Mouse (Mus musculus): ENCODE measurements around the gene Myh14. TPM values are rescaled to one million over a fixed set of nuclear protein-coding genes. Genes with fewer than 3 reads are reported as not detected.

The Myh14 gene
- polyA plus RNA-seq, 1 experiment = under 0.01 TPM

- peaks cover 55% of the 10 kb centered on the region for H3K27me3 ChIP-seq (ENCODE audit: control insufficient read depth)
Observed at GRCm38 (mm10) chr7:44602443-44602842, 68.2 kb downstream of the Myh14 start.

DNA sequence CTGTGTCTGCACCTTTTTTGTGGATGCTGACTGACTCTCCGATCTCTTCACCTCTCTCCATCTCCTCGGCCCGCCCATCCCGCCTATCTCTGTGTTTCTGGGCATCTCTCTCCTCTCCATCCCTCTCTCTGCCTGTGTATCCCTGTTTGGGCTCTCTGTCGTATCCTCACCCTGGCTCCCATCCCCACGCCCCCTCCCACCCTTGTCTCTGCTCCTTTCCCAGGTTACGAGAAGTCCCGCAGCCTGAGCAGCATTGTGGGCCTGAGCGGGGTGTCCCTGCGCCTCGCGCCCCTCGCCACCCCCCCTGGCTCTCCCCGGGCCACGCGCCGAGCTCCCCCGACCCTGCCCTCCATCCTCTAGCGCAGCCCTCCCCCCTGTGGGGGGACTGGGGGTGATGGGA, 69.0 kb downstream of the Myh14 start:
- H3K9me3 ChIP-seq (ENCODE audit: control insufficient read depth, low read length) = no peaks in the 10 kb centered on the region
- H3K36me3 ChIP-seq (ENCODE audit: control insufficient read depth) = no peaks in the 10 kb centered on the region
- H3K4me1 ChIP-seq (ENCODE audit: control insufficient read depth) = no peaks in the 10 kb centered on the region
- peaks cover 51% of the 10 kb centered on the region for H3K27me3 ChIP-seq (ENCODE audit: control insufficient read depth)
- TF ChIP-seq GATA1 (IDR thresholded peaks at IDR 0.05; ENCODE audit: low read length) = no peak
- TF ChIP-seq TAL1 (IDR thresholded peaks at IDR 0.05; ENCODE audit: low read length) = no peak
- no peak overlapping the region for H3K4me3 ChIP-seq (replicated peaks)

More at GRCm38 (mm10) chr7:44602443-44602842, 68.2 kb downstream of the Myh14 start:
- Histone ChIP-seq H3K9me3 (ENCODE audit: control insufficient read depth, low read length) (no peaks in the 10 kb centered on the region), H3K4me3 (replicated peaks) (no peak overlapping the region), H3K36me3 (ENCODE audit: control insufficient read depth) (no peaks in the 10 kb centered on the region), H3K4me1 (ENCODE audit: control insufficient read depth) (no peaks in the 10 kb centered on the region)
- TF ChIP-seq GATA1 (IDR thresholded peaks at IDR 0.05; ENCODE audit: low read length) = no peak
- TF ChIP-seq TAL1 (IDR thresholded peaks at IDR 0.05; ENCODE audit: low read length) = no peak

DNA sequence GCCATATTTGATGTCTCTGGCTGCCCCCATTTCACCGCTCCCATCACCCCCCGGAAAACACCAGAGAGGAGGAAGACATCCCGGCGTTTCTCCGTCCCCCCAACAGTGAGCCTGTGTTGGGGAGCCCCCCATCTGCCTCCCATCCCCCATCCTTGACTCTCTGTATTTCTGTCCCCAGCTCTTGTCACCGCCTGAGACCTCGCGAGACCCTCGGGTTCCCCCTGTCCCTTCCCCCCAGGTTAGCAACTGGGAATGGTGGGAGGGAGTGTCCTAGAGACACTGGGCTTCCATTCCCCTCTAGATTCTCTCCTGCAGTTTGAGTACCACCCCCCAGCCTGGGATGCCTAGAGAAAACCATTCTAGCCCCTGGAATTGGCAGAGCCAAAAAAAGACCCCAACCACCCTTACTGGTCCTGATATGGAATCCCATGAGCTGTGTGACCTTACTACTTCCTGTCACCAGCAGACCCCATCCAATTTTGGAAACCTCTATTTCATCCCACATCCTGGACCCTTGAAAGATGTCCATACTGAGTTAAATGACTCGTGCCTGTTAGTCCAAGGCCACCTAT, 69.9 kb downstream of the Myh14 start:
- TF ChIP-seq TAL1 (IDR thresholded peaks at IDR 0.05; ENCODE audit: low read length) = no peak
- TF ChIP-seq GATA1 (IDR thresholded peaks at IDR 0.05; ENCODE audit: low read length) = no peak
- peaks cover 42% of the 10 kb centered on the region for H3K27me3 ChIP-seq (ENCODE audit: control insufficient read depth)
- H3K4me1 ChIP-seq (ENCODE audit: control insufficient read depth) = no peaks in the 10 kb centered on the region
- H3K36me3 ChIP-seq (ENCODE audit: control insufficient read depth) = no peaks in the 10 kb centered on the region
- H3K4me3 ChIP-seq (replicated peaks) = no peak overlapping the region
- no peaks in the 10 kb centered on the region for H3K9me3 ChIP-seq (ENCODE audit: control insufficient read depth, low read length)

DNA sequence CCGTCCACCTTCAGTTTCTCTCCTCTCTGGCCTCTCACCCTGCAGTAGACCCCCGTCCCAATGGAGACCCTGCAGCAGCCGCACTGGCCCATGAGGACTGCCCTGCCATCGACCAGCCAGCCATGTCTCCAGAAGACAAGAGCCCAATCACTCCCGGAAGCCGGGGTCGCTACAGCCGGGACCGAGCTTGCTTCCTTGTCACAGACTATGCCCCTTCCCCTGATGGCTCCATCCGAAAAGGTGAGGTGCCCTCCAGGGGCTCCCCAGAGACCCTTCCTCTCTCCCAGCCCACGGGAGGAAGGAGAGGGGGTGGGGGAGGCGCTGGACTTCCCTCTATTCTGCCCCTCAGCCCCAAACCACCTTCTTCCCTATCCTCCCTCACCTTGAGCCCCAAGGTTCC, 72.3 kb downstream of the Myh14 start:
- TF ChIP-seq GATA1 (IDR thresholded peaks at IDR 0.05; ENCODE audit: low read length) = no peak
- no peak for TF ChIP-seq TAL1 (IDR thresholded peaks at IDR 0.05; ENCODE audit: low read length)
- H3K36me3 ChIP-seq (ENCODE audit: control insufficient read depth) = no peaks in the 10 kb centered on the region
- H3K4me3 ChIP-seq (replicated peaks) = no peak overlapping the region
- peaks cover 2% of the 10 kb centered on the region; the same call in 1 of the 2 replicates for H3K9me3 ChIP-seq (ENCODE audit: control insufficient read depth, low read length)
- no peaks in the 10 kb centered on the region for H3K4me1 ChIP-seq (ENCODE audit: control insufficient read depth)
- peaks cover 28% of the 10 kb centered on the region for H3K27me3 ChIP-seq (ENCODE audit: control insufficient read depth)

- no peak overlapping the region for H3K4me3 ChIP-seq (replicated peaks)
- no peaks in the 10 kb centered on the region for H3K4me1 ChIP-seq (ENCODE audit: control insufficient read depth)
- H3K9me3 ChIP-seq (ENCODE audit: control insufficient read depth, low read length) = peaks cover 2% of the 10 kb centered on the region; the same call in 1 of the 2 replicates
- no peak for TF ChIP-seq TAL1 (IDR thresholded peaks at IDR 0.05; ENCODE audit: low read length)
- no peak for TF ChIP-seq GATA1 (IDR thresholded peaks at IDR 0.05; ENCODE audit: low read length)
- H3K27me3 ChIP-seq (ENCODE audit: control insufficient read depth) = peaks cover 28% of the 10 kb centered on the region
- H3K36me3 ChIP-seq (ENCODE audit: control insufficient read depth) = no peaks in the 10 kb centered on the region
Observed at GRCm38 (mm10) chr7:44597666-44598065, 73.0 kb downstream of the Myh14 start.

- TF ChIP-seq GATA1 (IDR thresholded peaks at IDR 0.05; ENCODE audit: low read length) (no peak), TAL1 (IDR thresholded peaks at IDR 0.05; ENCODE audit: low read length) (no peak)
- Histone ChIP-seq H3K4me3 (replicated peaks) (no peak overlapping the region), H3K36me3 (ENCODE audit: control insufficient read depth) (no peaks in the 10 kb centered on the region), H3K9me3 (ENCODE audit: control insufficient read depth, low read length) (peaks cover 2% of the 10 kb centered on the region; the same call in 1 of the 2 replicates), H3K4me1 (ENCODE audit: control insufficient read depth) (no peaks in the 10 kb centered on the region), H3K27me3 (ENCODE audit: control insufficient read depth) (peaks cover 28% of the 10 kb centered on the region)
Observed at GRCm38 (mm10) chr7:44596996-44597538, 73.6 kb downstream of the Myh14 start.

- Histone ChIP-seq H3K27me3 (ENCODE audit: control insufficient read depth) (peaks cover 30% of the 10 kb centered on the region), H3K36me3 (ENCODE audit: control insufficient read depth) (no peaks in the 10 kb centered on the region), H3K4me3 (replicated peaks) (no peak overlapping the region), H3K9me3 (ENCODE audit: control insufficient read depth, low read length) (peaks cover 5% of the 10 kb centered on the region; the same call in 1 of the 2 replicates), H3K4me1 (ENCODE audit: control insufficient read depth) (peaks cover 4% of the 10 kb centered on the region)
- TF ChIP-seq GATA1 (IDR thresholded peaks at IDR 0.05; ENCODE audit: low read length) = no peak
Observed at GRCm38 (mm10) chr7:44596051-44596450, 74.6 kb downstream of the Myh14 start.

DNA sequence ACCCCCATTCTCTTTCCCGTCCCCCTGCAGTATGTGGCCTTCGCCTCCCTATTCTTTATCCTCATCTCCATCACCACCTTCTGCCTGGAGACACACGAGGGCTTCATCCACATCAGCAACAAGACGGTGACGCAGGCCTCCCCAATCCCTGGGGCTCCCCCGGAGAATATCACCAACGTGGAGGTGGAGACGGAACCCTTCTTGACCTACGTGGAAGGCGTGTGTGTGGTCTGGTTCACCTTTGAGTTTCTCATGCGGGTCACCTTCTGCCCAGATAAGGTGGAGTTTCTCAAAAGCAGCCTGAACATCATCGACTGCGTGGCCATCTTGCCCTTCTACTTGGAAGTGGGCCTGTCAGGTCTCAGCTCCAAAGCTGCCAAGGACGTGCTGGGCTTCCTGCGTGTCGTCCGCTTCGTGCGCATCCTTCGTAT, 75.5 kb downstream of the Myh14 start:
- H3K4me3 ChIP-seq (replicated peaks) = no peak overlapping the region
- no peak for TF ChIP-seq GATA1 (IDR thresholded peaks at IDR 0.05; ENCODE audit: low read length)
- TF ChIP-seq TAL1 (IDR thresholded peaks at IDR 0.05; ENCODE audit: low read length) = no peak
- peaks cover 39% of the 10 kb centered on the region for H3K27me3 ChIP-seq (ENCODE audit: control insufficient read depth)
- H3K9me3 ChIP-seq (ENCODE audit: control insufficient read depth, low read length) = peaks cover 12% of the 10 kb centered on the region; the same call in 1 of the 2 replicates
- no peaks in the 10 kb centered on the region for H3K36me3 ChIP-seq (ENCODE audit: control insufficient read depth)
- peaks cover 11% of the 10 kb centered on the region for H3K4me1 ChIP-seq (ENCODE audit: control insufficient read depth)

- TF ChIP-seq GATA1 (IDR thresholded peaks at IDR 0.05; ENCODE audit: low read length) = no peak
- no peak for TF ChIP-seq TAL1 (IDR thresholded peaks at IDR 0.05; ENCODE audit: low read length)
- Histone ChIP-seq H3K4me3 (replicated peaks) (no peak overlapping the region), H3K9me3 (ENCODE audit: control insufficient read depth, low read length) (peaks cover 14% of the 10 kb centered on the region; the same call in 1 of the 2 replicates), H3K27me3 (ENCODE audit: control insufficient read depth) (peaks cover 48% of the 10 kb centered on the region), H3K4me1 (ENCODE audit: control insufficient read depth) (peaks cover 13% of the 10 kb centered on the region), H3K36me3 (ENCODE audit: control insufficient read depth) (no peaks in the 10 kb centered on the region)
Observed at GRCm38 (mm10) chr7:44594291-44594690, 76.4 kb downstream of the Myh14 start.
